Mouse (Mus musculus) C2C12 (cell line): ENCODE results near the gene Gm10409. TPM values are rescaled to one million over a fixed set of nuclear protein-coding genes. Genes with fewer than 3 reads are reported as not detected.
"Not testable (repeated sequence)": the region's sequence is repeated elsewhere in the genome, so short reads cannot be mapped to it uniquely, and the experiment has no call there.

Source experiments
- H3K27me3 ChIP-seq: one replicate; pipeline ENCODE4 v1.6.1; 2011; ENCODE audit not compliant: control insufficient read depth, insufficient read depth, insufficient read length
- H3K36me3 ChIP-seq: one replicate; pipeline ENCODE4 v1.6.1; 2011; ENCODE audit not compliant: control insufficient read depth, insufficient read depth
- H3K4me3 ChIP-seq: one replicate; pipeline ENCODE4 v1.5.1; 2011; ENCODE audit warnings: mild to moderate bottlenecking, control low read depth; ENCODE audit not compliant: poor library complexity, insufficient read depth, severe bottlenecking
- H3K79me2 ChIP-seq: one replicate; pipeline ENCODE4 v1.6.1; 2011; ENCODE audit not compliant: control insufficient read depth, insufficient read depth
- H3K79me3 ChIP-seq: one replicate; pipeline ENCODE4 v1.6.1; 2011; ENCODE audit warnings: low read depth, control low read depth
- H3ac ChIP-seq: one replicate; pipeline ENCODE3; 2011; ENCODE audit warnings: low read depth; ENCODE audit not compliant: control insufficient read depth, insufficient read length
- long read RNA-seq, 2 experiments: library from polyadenylated mRNA; unstranded; transcript quantifications; one replicate each; pipeline ENCODE4 v2.0.0; 2019 to 2020
- polyA plus RNA-seq: library from polyadenylated mRNA; unstranded; fragments of >200 nt; fragmentation: generic; extraction: Trizol; gene quantifications from one replicate; pipeline ENCODE4 v1.2.1, GENCODE M21; 2012; ENCODE audit warnings: missing spikeins

The Gm10409 gene
- polyA plus RNA-seq = 0.01 TPM
- long read RNA-seq, experiment 1 = 0 reads
- long read RNA-seq, experiment 2 = 0 reads

GRCm38 (mm10) chr14:3412314-3412713, at the start of gene Gm10409:
Gene Gm10409 (plus strand): TSS chr14:3412614.
- H3K36me3 ChIP-seq, H3ac ChIP-seq, H3K27me3 ChIP-seq, H3K4me3 ChIP-seq, H3K79me3 ChIP-seq, H3K79me2 ChIP-seq: not testable (repeated sequence)

GRCm38 (mm10) chr14:3394793-3395192, 17.6 kb upstream of the Gm10409 start, which contains the start of gene Gm10413:
Gene Gm10413 (plus strand): TSS chr14:3395093.
- H3K79me2 ChIP-seq, H3K27me3 ChIP-seq, H3K36me3 ChIP-seq, H3K79me3 ChIP-seq, H3K4me3 ChIP-seq, H3ac ChIP-seq: not testable (repeated sequence)

- not testable (repeated sequence) for H3K27me3 ChIP-seq, H3K36me3 ChIP-seq, H3K4me3 ChIP-seq, H3ac ChIP-seq, H3K79me2 ChIP-seq, H3K79me3 ChIP-seq
Observed at GRCm38 (mm10) chr14:3427803-3428202, 15.4 kb downstream of the Gm10409 start, which contains the start of gene Gm3005. Gene Gm3005 (plus strand): TSS chr14:3428103.

GRCm38 (mm10) chr14:3449079-3449478, 36.7 kb downstream of the Gm10409 start, which contains the start of gene Gm10408:
Gene Gm10408 (plus strand): TSS chr14:3449379.
- H3K79me2 ChIP-seq, H3K4me3 ChIP-seq, H3K36me3 ChIP-seq, H3K79me3 ChIP-seq, H3K27me3 ChIP-seq, H3ac ChIP-seq: not testable (repeated sequence)

Other genes with a start within 250 kb of the Gm10409 start
- gene Gm5795, start 224.4 kb upstream of the Gm10409 start, polyA plus RNA-seq = not detected
- not detected for gene D830030K20Rik, start 204.1 kb upstream of the Gm10409 start, polyA plus RNA-seq
- gene Gm2956, start 80.0 kb upstream of the Gm10409 start, polyA plus RNA-seq = not detected
- gene Gm10413, start 17.5 kb upstream of the Gm10409 start, polyA plus RNA-seq = not detected
- gene Gm3005, start 15.5 kb downstream of the Gm10409 start, polyA plus RNA-seq = not detected
- gene Gm10408, start 36.8 kb downstream of the Gm10409 start, polyA plus RNA-seq = not detected
- gene Gm3012, start 221.9 kb downstream of the Gm10409 start, polyA plus RNA-seq = not detected
- gene Gm3020, start 239.4 kb downstream of the Gm10409 start, polyA plus RNA-seq = 0.01 TPM